Mouse (Mus musculus): ENCODE results near the gene Nkain4. TPM values are rescaled to one million over a fixed set of nuclear protein-coding genes. Genes with fewer than 3 reads are reported as not detected.

Gene Nkain4
- polyA plus RNA-seq (2012; rRNA removed): 2.3 and 3.7 TPM in 2 replicates

DNA sequence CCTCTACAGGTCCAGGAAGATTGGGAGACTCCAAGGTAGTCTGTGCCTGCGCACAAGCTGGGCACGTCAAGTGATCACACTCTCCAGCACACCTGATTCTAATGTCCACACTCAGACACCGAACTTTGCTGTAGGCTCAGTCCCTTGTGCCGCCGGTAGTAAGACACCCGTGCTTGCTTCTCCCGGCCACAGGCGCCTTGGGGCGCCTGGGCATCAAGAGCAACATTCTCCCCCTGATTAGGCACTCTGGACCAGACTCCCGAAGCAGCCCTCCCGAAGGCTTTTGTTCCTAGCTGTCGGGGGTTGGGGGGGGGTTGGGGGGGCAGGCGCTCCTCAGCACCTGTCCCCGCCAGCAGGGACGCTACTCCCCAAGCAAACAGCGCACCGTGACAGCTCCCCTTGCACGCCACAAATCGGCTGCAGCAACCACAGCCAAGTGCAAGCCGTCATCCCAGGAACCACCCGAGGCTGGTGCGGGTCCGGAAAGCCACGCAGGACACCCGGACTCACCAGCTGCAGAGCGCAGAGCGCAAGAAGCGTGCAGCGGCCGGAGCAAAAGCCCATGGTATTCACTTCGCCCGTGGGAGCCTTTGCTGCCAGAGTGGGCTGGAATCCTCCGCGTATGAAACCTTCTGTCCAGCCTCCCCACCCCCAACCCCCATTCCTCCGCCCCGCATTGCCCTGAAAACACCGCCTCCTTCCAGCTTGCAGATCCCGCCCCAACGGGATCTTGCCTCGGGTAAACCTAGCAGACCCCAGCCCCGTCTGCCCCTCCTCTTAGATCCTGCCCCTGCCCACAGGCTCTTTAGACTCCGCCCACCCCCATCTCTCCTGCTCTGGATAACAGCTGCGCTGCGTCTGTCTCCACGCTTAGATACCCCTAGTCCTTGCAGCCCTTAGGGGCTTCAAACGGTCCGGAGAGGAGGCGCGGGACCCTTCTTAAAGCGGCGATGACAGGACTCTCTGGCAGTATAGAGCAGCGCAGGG lies at the start of gene Nkain4:
Gene Nkain4 (minus strand): TSS at position 639 of the 987 bp plus-strand sequence.
- no peak for TF ChIP-seq POLR2A (IDR thresholded peaks at IDR 0.05; ENCODE audit: control insufficient read depth, low read depth, low read length)
- TF ChIP-seq CTCF (IDR thresholded peaks at IDR 0.05; ENCODE audit: control insufficient read depth, insufficient read depth, insufficient replicate concordance, low read depth, low read length): peak; percentile 8; the same call in 1 of the 2 replicates
- Histone ChIP-seq H3K27ac (ENCODE audit: control insufficient read depth, insufficient read depth, low read depth, low read length) (no peak within 1 kb of the TSS), H3K4me1 (ENCODE audit: control insufficient read depth, insufficient read depth, low read length) (peaks cover 4% of the 10 kb centered on the region; the same call in 1 of the 2 replicates), H3K4me3 (ENCODE audit: control insufficient read depth, low read depth, low read length) (peak within 1 kb of the TSS; percentile 78), H3K36me3 (ENCODE audit: control insufficient read depth, insufficient read depth, low read length) (no peaks in the 10 kb centered on the region), H3K27me3 (ENCODE audit: control insufficient read depth, insufficient read depth, low read length) (no peaks in the 10 kb centered on the region)

- TF ChIP-seq POLR2A (IDR thresholded peaks at IDR 0.05; ENCODE audit: control insufficient read depth, low read depth, low read length): no peak
- no peak for TF ChIP-seq CTCF (IDR thresholded peaks at IDR 0.05; ENCODE audit: control insufficient read depth, insufficient read depth, insufficient replicate concordance, low read depth, low read length)
- H3K27ac ChIP-seq (ENCODE audit: control insufficient read depth, insufficient read depth, low read depth, low read length): no peak overlapping the region
- no peak overlapping the region for H3K4me3 ChIP-seq (ENCODE audit: control insufficient read depth, low read depth, low read length)
- no peaks in the 10 kb centered on the region; the same call in 1 of the 2 replicates for H3K36me3 ChIP-seq (ENCODE audit: control insufficient read depth, insufficient read depth, low read length)
- no peaks in the 10 kb centered on the region for H3K27me3 ChIP-seq (ENCODE audit: control insufficient read depth, insufficient read depth, low read length)
- H3K4me1 ChIP-seq (ENCODE audit: control insufficient read depth, insufficient read depth, low read length): no peaks in the 10 kb centered on the region
These were observed 42.4 kb upstream of the Nkain4 start for GRCm38 (mm10) chr2:180996905-180997304.

DNA sequence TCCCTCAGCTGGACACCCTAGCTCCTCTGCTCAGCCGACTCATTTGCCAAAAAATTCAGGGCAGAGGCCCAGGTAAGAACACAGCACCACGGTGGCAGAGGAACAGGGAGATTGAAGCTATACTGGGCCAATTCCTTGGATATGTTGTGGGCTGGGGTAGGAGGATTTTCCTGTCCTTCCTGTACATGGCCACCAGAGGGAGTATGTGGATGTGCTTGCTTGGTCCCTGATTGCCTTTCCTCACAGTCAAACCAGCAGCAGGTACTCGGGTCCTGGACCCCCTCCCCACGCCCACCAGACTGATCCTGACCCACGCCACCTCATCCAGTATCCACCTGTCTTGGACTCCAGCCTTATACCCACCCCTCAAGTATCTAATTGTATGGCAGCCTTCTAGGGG lies 41.9 kb upstream of the Nkain4 start:
- Histone ChIP-seq H3K27ac (ENCODE audit: control insufficient read depth, insufficient read depth, low read depth, low read length) (no peak overlapping the region), H3K4me1 (ENCODE audit: control insufficient read depth, insufficient read depth, low read length) (no peaks in the 10 kb centered on the region), H3K27me3 (ENCODE audit: control insufficient read depth, insufficient read depth, low read length) (no peaks in the 10 kb centered on the region), H3K36me3 (ENCODE audit: control insufficient read depth, insufficient read depth, low read length) (no peaks in the 10 kb centered on the region; the same call in 1 of the 2 replicates), H3K4me3 (ENCODE audit: control insufficient read depth, low read depth, low read length) (no peak overlapping the region)
- TF ChIP-seq CTCF (IDR thresholded peaks at IDR 0.05; ENCODE audit: control insufficient read depth, insufficient read depth, insufficient replicate concordance, low read depth, low read length) (peak; percentile 72; the same call in 1 of the 2 replicates), POLR2A (IDR thresholded peaks at IDR 0.05; ENCODE audit: control insufficient read depth, low read depth, low read length) (no peak)

DNA sequence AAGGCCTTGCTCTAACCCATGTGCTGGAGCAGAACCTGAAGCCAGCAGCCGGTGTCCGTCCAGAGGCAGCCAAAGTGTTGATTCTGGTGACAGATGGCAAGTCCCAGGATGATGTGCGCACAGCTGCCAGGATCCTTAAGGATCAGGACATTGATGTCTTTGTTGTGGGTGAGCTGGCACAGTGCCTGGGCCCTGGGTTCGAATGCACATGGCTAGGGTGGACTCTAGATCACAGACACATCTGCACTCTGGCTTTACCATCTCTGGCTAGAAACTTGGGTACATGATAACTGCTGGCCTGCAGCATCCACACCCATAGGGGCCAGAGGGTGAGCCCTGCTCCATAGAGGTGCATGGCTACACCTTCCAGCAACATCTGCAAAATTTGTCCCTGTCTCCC lies 41.0 kb upstream of the Nkain4 start:
- TF ChIP-seq POLR2A (IDR thresholded peaks at IDR 0.05; ENCODE audit: control insufficient read depth, low read depth, low read length): no peak
- TF ChIP-seq CTCF (IDR thresholded peaks at IDR 0.05; ENCODE audit: control insufficient read depth, insufficient read depth, insufficient replicate concordance, low read depth, low read length): no peak
- Histone ChIP-seq H3K4me1 (ENCODE audit: control insufficient read depth, insufficient read depth, low read length) (no peaks in the 10 kb centered on the region), H3K4me3 (ENCODE audit: control insufficient read depth, low read depth, low read length) (no peak overlapping the region), H3K36me3 (ENCODE audit: control insufficient read depth, insufficient read depth, low read length) (no peaks in the 10 kb centered on the region; the same call in 1 of the 2 replicates), H3K27ac (ENCODE audit: control insufficient read depth, insufficient read depth, low read depth, low read length) (no peak overlapping the region), H3K27me3 (ENCODE audit: control insufficient read depth, insufficient read depth, low read length) (no peaks in the 10 kb centered on the region)

DNA sequence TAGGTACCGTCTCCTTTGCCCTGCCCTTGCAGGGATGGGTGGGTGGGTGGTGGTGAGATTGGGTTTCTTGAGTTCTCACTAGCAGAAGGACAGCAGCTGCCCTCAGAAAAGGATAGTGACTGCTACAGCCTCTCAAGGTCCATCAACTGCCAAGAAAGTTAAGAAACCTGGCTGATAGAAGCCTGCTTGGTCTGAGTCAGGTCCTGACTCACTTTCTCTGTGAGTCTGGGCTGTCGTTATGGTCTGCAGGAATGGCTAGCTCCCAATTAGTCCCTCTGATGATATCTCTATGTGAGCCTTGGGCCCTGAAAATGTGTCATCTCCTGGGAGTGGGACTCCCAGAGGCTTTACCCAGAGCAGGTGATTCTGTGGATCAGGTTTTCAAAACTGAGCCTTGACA lies 39.9 kb upstream of the Nkain4 start:
- no peak overlapping the region for H3K4me3 ChIP-seq (ENCODE audit: control insufficient read depth, low read depth, low read length)
- no peak overlapping the region for H3K27ac ChIP-seq (ENCODE audit: control insufficient read depth, insufficient read depth, low read depth, low read length)
- H3K4me1 ChIP-seq (ENCODE audit: control insufficient read depth, insufficient read depth, low read length): no peaks in the 10 kb centered on the region
- TF ChIP-seq CTCF (IDR thresholded peaks at IDR 0.05; ENCODE audit: control insufficient read depth, insufficient read depth, insufficient replicate concordance, low read depth, low read length) (no peak), POLR2A (IDR thresholded peaks at IDR 0.05; ENCODE audit: control insufficient read depth, low read depth, low read length) (no peak)
- H3K27me3 ChIP-seq (ENCODE audit: control insufficient read depth, insufficient read depth, low read length): no peaks in the 10 kb centered on the region
- no peaks in the 10 kb centered on the region; the same call in 1 of the 2 replicates for H3K36me3 ChIP-seq (ENCODE audit: control insufficient read depth, insufficient read depth, low read length)

DNA sequence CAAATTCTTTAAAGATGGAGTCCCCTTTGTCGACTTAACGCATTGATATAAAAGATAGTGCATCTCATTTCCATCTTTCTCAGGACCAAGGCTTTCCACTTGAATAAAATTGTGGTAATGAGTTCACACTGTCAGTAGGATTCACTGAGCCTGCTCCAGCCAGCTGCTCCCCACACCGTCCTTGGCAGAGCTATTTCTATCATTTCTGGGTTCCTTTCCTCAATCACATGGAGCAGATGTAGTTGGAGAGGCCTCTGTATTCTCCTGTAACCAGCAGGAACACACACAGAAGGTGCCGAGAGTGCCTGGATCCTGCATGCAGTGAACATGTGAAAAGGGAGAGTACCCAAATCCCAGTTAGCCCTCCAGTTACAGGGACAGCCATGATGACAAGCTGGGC lies 35.8 kb upstream of the Nkain4 start:
- no peak overlapping the region for H3K27ac ChIP-seq (ENCODE audit: control insufficient read depth, insufficient read depth, low read depth, low read length)
- no peaks in the 10 kb centered on the region for H3K36me3 ChIP-seq (ENCODE audit: control insufficient read depth, insufficient read depth, low read length)
- no peaks in the 10 kb centered on the region for H3K27me3 ChIP-seq (ENCODE audit: control insufficient read depth, insufficient read depth, low read length)
- TF ChIP-seq CTCF (IDR thresholded peaks at IDR 0.05; ENCODE audit: control insufficient read depth, insufficient read depth, insufficient replicate concordance, low read depth, low read length): no peak
- no peak for TF ChIP-seq POLR2A (IDR thresholded peaks at IDR 0.05; ENCODE audit: control insufficient read depth, low read depth, low read length)
- no peaks in the 10 kb centered on the region for H3K4me1 ChIP-seq (ENCODE audit: control insufficient read depth, insufficient read depth, low read length)
- H3K4me3 ChIP-seq (ENCODE audit: control insufficient read depth, low read depth, low read length): no peak overlapping the region

GRCm38 (mm10) chr2:180988948-180989347 lies 34.4 kb upstream of the Nkain4 start:
- H3K27me3 ChIP-seq (ENCODE audit: control insufficient read depth, insufficient read depth, low read length): no peaks in the 10 kb centered on the region
- H3K27ac ChIP-seq (ENCODE audit: control insufficient read depth, insufficient read depth, low read depth, low read length): no peak overlapping the region
- no peak overlapping the region for H3K4me3 ChIP-seq (ENCODE audit: control insufficient read depth, low read depth, low read length)
- no peak for TF ChIP-seq CTCF (IDR thresholded peaks at IDR 0.05; ENCODE audit: control insufficient read depth, insufficient read depth, insufficient replicate concordance, low read depth, low read length)
- H3K4me1 ChIP-seq (ENCODE audit: control insufficient read depth, insufficient read depth, low read length): no peaks in the 10 kb centered on the region
- H3K36me3 ChIP-seq (ENCODE audit: control insufficient read depth, insufficient read depth, low read length): no peaks in the 10 kb centered on the region

All from testis, adult 2 months (tissue).